Mouse (Mus musculus) T-helper 17 cell (primary cell): ENCODE data around the gene Pprc1.

ENCODE experiments used
- in situ Hi-C, 2 experiments: fragments of 300-600 bp; cut with MboI, MseI; formaldehyde crosslinking; loops; 1 replicate in 1 of 2; 2 replicates in 1 of 2; pipeline ENCODE4 v1.15.1; 2025; ENCODE audit warnings: high pct_unique_total_duplicates in 2 of 2

The Pprc1 gene

GRCm38 (mm10) chr19:46044271-46044992 is at the start of gene Pprc1:
Gene Pprc1, plus strand, starts transcription at chr19:46044886.
- in situ Hi-C loops: loop anchor here (5.0 to 25.0 kb wide), 3 partner anchors 47 to 1782 kb away; partner anchors contain the start of gene Armh3 (in 1 of the 2)

DNA sequence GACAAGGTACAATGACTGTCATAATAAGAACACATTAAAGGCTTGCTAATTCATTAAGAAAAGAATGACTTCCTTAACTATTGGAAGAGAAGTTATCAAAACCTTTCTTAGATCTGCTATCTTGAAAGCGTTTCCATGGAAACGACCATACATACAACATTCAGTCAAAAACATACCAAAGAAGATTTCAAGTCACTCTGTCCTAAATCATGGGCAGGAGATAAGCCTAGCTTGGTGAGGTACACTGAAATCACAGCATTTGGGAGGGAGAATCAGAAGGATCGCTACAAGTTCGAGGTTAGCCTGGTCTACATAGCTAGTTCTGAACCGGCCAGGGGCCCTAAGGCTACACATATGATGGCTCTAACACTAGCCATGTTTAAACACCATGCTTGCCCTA is 47.3 kb upstream of the Pprc1 start:
- in situ Hi-C loops: loop anchor here in 1 of 2 experiments (5.0 to 10.0 kb wide), 2 partner anchors 45 to 1147 kb away; partner anchors contain the start of genes Calhm1 and Pprc1

GRCm38 (mm10) chr19:45997785-45998693 is 46.6 kb upstream of the Pprc1 start, which contains the start of gene Armh3:
Gene Armh3, minus strand, starts transcription at chr19:45998488.
- in situ Hi-C loops: loop anchor here in 1 of 2 experiments (5.0 to 10.0 kb wide), 2 partner anchors 44 to 1147 kb away; partner anchors contain the start of genes Calhm1 and Pprc1

DNA sequence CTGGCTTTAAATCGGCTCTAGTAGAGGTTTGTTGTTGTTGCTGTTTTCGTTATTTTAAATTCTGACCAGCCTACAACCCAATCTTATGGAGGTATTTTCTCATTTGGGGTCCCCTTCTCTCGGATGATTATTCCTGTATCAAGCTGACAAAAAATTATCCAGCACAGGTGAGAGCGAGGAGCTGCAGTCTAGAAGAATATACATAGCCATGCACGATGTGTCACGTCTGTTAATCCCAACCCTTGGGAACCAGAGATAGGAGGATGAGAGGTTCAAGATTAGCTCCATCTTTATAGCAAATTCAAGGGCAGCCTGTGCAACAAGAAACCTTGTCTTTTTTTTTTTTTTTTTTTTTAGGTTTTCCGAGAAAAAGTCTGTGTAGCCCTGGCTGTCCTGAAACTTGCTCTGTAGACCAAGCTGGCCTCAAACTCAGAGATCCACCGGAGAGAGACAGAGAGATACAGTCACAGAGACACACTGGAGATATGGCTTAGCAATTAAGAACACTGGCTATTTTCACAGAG is 45.9 kb upstream of the Pprc1 start:
- in situ Hi-C loops: loop anchor here in 1 of 2 experiments (5.0 to 10.0 kb wide), 2 partner anchors 44 to 1146 kb away; partner anchors contain the start of genes Calhm1 and Pprc1

DNA sequence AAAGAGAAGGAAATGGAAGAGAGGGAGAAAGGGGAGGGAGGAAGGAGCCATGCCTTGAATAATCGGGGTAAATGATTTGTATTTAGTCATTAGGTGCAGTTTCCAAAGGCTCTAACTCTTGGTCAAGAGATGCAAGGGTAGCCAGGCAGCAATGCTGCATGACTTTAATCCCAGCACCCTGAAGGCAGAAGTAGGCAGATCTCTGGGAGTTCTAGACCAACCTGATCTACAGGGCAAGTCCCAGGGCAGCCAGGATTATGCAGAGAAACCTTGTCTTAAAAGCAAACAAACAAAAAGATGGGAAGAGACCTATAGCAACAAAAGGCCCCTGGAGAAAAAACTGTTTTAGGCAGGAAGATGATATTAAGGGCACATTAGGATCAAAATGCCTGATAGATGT is 45.3 kb upstream of the Pprc1 start:
- in situ Hi-C loops: loop anchor here in 1 of 2 experiments (5.0 to 10.0 kb wide), 2 partner anchors 43 to 1145 kb away; partner anchors contain the start of genes Calhm1 and Pprc1

- in situ Hi-C loops: loop anchor here in 1 of 2 experiments (25.0 kb wide), 1 partner anchor 190 kb away; the partner anchor contains the start of gene Kcnip2
Observed at GRCm38 (mm10) chr19:46002279-46002678, 42.4 kb upstream of the Pprc1 start.

DNA sequence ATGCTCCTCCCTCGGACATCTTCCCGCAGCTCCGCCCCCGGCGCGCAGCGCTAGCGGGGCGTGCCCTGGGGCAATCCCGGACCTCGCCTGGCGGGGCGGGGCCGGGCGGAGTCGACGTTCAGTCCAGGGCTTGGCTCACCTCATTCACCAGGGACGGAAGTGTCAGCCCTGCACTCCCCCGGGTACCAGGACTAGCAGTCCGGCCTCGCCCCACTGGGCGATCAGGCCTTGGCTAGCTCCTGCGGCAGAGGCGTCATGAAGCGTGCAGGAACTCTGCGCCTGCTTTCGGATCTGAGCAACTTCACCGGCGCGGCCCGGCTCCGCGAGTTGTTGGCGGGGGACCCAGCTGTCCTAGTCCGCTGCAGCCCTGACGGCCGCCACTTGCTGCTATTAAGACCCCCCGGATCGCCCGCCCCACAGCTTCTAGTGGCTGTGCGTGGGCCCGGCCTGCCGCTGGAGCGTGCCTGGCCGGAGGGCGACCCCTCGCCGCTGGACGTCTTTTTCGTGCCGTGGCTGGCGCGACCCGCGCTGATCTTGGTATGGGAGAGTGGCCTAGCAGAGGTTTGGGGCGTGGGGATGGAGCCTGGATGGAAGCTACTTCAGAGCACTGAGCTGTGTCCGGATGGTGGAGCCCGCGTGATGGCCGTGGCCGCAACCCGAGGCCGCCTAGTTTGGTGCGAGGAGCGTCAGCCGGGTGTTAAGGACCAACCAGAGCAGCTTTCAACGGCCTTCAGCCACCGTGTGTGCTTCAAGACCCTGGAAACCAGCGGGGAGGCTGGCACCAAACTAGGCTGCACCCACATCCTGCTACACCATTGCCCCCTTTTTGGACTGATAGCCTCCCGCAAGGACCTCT is 41.1 kb upstream of the Pprc1 start, which contains the start of gene Hps6:
Gene Hps6, plus strand, starts transcription at position 138 of the 856 bp plus-strand sequence.
- in situ Hi-C loops: loop anchor here in 1 of 2 experiments (25.0 kb wide), 1 partner anchor 191 kb away; the partner anchor contains the start of gene Kcnip2

- in situ Hi-C loops: loop anchor here in 1 of 2 experiments (25.0 kb wide), 1 partner anchor 193 kb away; the partner anchor contains the start of gene Kcnip2
Observed at GRCm38 (mm10) chr19:46004814-46005466, 39.7 kb upstream of the Pprc1 start.

- in situ Hi-C loops: loop anchor here in 1 of 2 experiments (25.0 kb wide), 1 partner anchor 193 kb away; the partner anchor contains the start of gene Kcnip2
Observed at GRCm38 (mm10) chr19:46005680-46006079, 39.0 kb upstream of the Pprc1 start.

DNA sequence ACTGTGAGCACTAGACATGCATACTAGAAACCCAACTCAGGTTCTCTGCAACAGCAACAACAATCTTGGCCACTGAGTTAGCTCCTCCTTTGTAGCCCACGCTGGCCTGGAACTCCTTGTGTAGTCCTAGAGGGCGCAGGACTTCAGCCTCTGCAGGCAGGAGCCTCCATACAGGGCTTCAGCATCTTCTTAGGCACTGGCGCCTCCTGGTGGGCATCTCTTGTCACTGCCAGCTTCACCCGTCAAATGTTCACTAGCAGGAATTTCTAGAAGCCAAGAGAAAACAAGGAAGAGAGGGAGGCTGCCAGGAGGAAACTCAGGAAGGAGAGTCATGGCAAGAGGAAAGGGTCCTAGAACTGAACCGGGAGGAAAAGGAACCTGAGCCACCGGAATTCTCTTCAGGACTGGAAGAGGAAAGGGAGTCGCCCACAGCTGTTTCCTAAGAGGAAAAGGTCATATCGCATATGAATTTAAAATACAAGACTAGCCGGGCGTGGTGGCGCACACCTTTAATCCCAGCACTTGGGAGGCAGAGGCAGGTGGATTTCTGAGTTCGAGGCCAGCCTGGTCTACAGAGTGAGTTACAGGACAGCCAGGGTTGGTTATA is 30.0 kb upstream of the Pprc1 start:
- in situ Hi-C loops: loop anchor here (5.0 to 25.0 kb wide), 3 partner anchors 57 to 202 kb away; partner anchors contain the start of gene Kcnip2 (in 1 of the 2)

GRCm38 (mm10) chr19:46016023-46016422 is 28.7 kb upstream of the Pprc1 start:
- in situ Hi-C loops: loop anchor here (5.0 to 25.0 kb wide), 3 partner anchors 59 to 204 kb away; partner anchors contain the start of gene Kcnip2 (in 1 of the 2)

DNA sequence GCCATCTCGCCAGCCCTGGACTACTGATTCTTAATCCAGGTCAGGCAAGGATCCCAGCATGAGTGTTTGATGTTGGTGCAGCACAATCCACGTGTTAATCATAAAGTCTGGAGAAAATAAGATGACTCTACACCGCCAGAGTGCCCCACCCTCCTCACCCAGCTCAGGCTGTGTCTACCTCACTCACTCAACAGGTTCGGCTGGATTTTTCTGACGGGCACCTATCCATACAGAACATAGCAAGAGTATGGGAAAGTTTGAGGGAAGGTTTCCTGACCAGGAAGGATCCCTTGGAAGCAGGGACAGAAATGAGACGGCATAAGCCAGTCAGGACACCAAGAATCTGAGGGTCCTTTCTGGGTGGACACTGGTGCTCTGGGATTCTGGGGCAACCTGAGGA is 19.7 kb upstream of the Pprc1 start:
- in situ Hi-C loops: loop anchor here in 1 of 2 experiments (5.0 to 25.0 kb wide), 3 partner anchors 38 to 1763 kb away; partner anchors contain the start of gene Kcnip2

DNA sequence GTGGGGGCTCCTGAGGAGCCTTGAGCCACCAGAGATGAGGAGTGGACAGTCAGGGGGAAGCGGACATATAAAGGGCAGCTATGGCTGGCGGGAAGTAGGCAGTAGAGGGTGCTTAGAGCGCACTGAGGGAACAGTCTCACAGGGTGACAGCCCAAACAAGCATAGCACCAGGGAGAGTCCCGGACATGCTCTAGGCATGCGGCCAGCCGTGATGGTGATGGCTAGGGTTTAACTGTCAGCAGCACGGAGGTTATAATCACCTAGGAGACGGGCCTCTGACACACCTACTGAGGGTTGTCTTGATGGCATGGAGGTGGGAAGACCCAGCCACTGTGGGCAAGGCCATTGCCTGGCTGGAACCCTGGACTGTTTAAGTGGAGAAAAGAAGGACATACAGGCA is 18.1 kb upstream of the Pprc1 start:
- in situ Hi-C loops: loop anchor here in 1 of 2 experiments (25.0 kb wide), 1 partner anchor 1764 kb away; no protein-coding TSS in a partner anchor

- in situ Hi-C loops: loop anchor here in 1 of 2 experiments (25.0 kb wide), 1 partner anchor 1767 kb away; no protein-coding TSS in a partner anchor
Observed at GRCm38 (mm10) chr19:46028747-46029320, 15.9 kb upstream of the Pprc1 start.

GRCm38 (mm10) chr19:46029652-46030051 is 15.0 kb upstream of the Pprc1 start:
- in situ Hi-C loops: loop anchor here in 1 of 2 experiments (5.0 to 25.0 kb wide), 2 partner anchors 58 to 1767 kb away; no protein-coding TSS in a partner anchor

GRCm38 (mm10) chr19:46030196-46030983 is 14.3 kb upstream of the Pprc1 start:
- in situ Hi-C loops: loop anchor here in 1 of 2 experiments (5.0 to 25.0 kb wide), 2 partner anchors 57 to 1768 kb away; no protein-coding TSS in a partner anchor
